Mouse (Mus musculus) 416B (cell line): ENCODE results near the gene Nog.

Experiments
- DNase-seq: peaks from one replicate; pipeline ENCODE4 v3.0.0; 2011; ENCODE audit warnings: low read depth

Gene Nog

DNA sequence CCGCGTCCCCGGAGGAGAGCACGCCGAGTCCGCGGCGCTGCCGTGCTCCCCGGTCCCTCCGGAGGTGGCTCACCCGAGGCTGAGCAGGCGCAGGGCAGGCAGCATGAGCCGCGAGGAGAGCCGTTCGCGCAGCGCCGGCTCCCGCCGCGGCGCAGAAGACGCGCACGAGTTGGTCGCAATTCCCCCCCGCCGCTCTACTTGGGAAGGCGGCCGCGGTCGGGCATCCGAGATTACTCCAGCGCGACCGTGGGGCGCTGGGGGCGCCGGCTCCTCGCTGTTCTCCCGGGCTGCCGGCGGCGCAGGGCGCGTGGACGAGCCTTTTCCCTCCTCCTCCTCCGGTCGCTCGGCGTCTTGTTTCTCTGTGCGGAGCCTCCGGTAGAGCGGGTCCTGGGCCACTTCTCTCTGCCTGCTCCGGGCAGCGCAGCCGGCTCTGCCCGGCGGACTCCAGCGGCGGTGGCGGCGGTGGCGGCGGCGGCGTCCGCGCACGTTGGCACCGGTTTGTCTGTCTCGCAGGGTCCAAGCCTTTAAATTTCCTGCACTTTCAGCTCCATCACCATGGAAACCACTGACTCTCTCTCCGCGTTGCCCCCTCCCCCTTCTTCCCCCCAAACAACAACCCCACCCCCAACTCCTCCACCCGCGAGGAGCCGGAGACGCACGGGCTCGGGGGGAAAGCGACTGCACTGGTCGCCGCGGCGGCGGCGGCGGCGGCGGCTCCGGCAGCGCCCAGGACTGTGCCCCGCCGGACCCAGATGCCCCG lies at the start of gene Nog:
Nog (minus strand) TSS at position 277 of the 760 bp plus-strand sequence.
- no peak for DNase-seq

- no peak for DNase-seq
These were observed 38.1 kb upstream of the Nog start for GRCm38 (mm10) chr11:89340238-89340637.

GRCm38 (mm10) chr11:89339783-89340182 lies 37.7 kb upstream of the Nog start:
- DNase-seq = no peak

DNA sequence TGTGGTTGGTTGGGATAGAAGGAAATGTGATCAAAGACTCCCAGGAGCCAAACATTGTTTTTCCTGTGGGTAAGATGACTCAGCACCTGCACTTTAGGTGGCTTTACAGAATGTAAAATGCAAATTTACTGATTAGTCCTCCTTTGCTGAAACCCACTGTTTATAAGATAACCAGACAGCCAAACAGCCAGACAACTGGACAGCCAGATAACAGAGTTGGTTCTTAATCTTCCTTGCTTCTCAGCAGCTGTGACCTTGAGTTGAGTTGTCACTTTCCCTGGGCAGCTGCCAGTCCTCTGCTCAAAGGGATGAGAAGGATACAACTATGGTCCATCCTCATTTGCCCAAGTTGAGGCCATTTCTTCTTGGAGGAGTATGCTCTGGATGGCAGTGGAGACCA lies 35.8 kb upstream of the Nog start:
- DNase-seq = peak; percentile 10

DNA sequence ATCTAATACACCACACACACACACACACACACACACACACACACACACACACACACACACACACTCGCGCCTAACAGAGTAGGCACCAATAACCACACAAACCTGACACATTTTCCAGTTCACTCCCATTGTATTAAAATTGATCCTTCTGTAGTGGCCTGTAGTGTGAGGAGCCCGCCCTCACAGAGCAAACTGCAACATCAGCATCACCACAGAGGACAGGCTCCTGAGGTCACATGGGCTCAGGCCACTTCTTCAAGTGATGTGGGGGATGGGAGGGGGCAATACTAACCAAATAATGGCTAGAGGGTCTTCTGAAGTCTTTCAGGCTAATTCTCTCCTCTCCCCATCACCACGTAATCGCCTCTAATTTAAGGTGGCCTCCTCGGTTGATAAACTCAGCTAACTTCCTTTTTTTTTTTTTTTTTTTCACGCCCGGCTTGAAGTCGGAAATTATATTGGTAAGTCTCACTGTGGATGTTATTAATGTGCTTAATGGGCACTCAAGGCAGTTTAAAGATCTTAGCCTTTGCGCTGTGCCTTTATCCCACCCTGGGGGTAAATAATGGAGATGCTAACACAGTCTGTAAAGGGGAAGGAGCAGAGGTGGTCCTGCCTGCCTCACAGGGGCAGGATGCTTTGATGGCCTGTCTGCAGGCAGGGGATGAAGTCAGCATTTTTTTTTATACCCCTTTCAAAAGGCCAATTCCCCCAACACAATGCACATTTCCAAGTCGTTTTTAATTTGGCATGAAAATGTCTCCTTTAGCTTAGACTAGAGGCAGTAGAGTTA lies 25.2 kb upstream of the Nog start:
- no peak for DNase-seq

GRCm38 (mm10) chr11:89321775-89322174 lies 19.6 kb upstream of the Nog start:
- DNase-seq = no peak

DNA sequence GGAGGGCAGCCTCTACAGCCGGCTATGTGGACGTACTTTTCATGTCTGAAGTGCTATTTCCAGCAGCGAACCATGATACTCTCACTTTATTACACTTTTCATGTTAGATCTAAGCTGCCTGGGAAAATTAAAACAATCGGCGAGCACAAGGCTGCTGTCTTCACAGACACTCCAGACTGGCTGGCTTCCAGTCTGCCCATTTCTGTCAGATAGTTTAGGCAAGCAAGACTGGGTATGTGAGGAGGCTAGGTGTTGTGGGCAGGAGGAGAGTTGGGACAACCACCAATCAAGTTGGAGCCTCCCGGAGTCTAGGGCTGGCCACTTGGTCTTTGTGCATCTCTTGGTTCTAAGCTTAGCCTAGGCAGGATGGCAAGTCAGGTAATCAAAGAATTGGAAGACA lies 17.5 kb upstream of the Nog start:
- DNase-seq = no peak

- DNase-seq = no peak
These were observed 16.2 kb upstream of the Nog start for GRCm38 (mm10) chr11:89318324-89318723.

DNA sequence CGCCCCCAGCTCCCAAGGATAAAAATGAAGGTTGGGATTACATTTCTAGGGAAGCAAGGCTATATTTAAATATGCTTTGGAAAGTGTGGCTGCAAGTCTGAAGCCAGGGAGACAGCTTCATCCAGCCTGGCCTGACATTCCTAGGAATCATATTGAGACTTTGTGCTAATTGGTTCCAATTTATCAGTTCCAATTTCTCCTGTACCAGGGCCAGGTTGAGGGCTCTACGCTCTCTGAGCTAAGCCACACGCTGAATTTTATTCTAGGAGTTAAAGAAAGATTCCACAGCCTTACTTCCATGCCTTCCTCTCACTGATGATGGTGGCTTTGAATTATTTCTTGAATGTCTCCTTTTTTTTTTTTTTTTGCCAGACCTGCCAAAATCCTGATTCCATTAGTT lies 15.6 kb upstream of the Nog start:
- DNase-seq = no peak

GRCm38 (mm10) chr11:89314374-89314773 lies 12.2 kb upstream of the Nog start:
- no peak for DNase-seq

GRCm38 (mm10) chr11:89312378-89312777 lies 10.2 kb upstream of the Nog start:
- DNase-seq = no peak

- no peak for DNase-seq
These were observed 8.1 kb upstream of the Nog start for GRCm38 (mm10) chr11:89310217-89310616.

- peak; percentile 62 for DNase-seq
These were observed 1.3 kb upstream of the Nog start for GRCm38 (mm10) chr11:89303421-89303820.

GRCm38 (mm10) chr11:89302816-89303180 lies 666 bp upstream of the Nog start:
- DNase-seq = no peak

- DNase-seq = no peak
These were observed 639 bp downstream of the Nog start for GRCm38 (mm10) chr11:89301331-89302055.

GRCm38 (mm10) chr11:89299784-89300775 lies 2.1 kb downstream of the Nog start:
- DNase-seq = no peak

- DNase-seq = no peak
These were observed 2.9 kb downstream of the Nog start for GRCm38 (mm10) chr11:89299116-89299783.

DNA sequence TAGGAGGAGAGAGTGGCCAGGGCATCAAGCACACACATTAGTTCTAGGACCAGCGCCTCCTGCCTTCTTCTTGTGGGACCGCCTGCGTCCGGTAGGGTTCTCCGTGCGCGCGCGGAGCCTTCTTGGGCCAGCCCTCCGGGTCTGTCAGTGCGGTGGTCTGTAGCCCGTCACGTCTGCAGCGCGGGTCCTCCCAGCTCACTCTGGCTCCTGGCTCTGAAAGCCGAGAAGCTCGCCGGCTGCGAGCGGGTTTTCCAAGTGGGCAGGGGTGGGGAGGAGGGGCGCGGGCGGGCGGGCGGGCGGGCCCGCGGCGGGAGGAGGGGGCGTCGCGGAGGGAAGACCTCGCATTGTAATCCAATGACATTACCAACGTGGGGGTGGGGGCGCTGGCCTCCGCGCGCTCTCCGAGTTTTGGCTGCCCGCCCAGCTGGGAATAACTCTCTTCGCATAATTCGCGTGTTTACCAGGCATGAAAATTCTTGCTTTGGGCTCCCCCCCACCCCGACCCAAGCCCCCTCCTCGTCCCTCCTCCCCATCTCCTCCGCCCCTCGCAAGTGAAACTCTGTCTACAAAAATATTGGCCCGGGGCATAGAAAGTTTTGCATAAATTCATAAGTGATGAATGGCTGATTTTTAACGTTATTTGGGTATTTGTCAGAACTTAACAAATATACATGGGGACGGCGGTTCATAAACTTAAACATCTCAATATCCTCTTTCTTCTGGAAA lies 3.7 kb downstream of the Nog start:
- DNase-seq = no peak

GRCm38 (mm10) chr11:89297521-89297920 lies 4.6 kb downstream of the Nog start:
- DNase-seq = no peak

DNA sequence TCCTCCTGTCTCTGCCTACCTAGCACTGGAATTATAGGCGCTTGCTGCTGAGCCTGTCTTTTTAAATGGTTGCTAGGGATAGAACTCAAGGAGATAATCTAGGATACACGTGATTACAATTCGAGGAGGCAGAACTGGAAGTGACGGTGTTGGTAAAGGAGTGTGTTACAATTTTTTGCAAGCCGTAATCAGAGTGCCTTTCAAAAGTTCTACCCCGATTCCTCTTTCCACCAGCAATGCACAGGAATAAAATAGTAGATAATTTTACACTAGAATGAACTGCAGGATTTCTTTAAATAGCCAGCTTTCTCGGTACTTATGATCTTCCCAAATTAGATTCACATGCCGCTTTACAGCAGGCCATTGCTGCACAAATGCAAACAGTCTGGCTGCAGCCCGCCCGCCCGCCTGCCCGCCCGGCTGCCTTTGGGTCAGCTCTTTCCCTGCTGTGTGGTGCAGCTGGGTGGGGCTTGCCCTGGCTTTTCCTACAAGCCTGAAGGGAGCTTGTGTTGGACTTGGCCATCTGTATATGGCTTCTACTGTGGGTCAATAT lies 32.2 kb downstream of the Nog start:
- no peak for DNase-seq
